Mouse (Mus musculus): Measurements from ENCODE around the gene Ifnar2. TPM values are rescaled to one million over a fixed set of nuclear protein-coding genes. Genes with fewer than 3 reads are reported as not detected.

Gene Ifnar2
- 44.2 and 50.3 TPM in 2 replicates for polyA plus RNA-seq (2015; fragmentation: Nextera tagmentation; extraction: Ambion mirVana)

DNA sequence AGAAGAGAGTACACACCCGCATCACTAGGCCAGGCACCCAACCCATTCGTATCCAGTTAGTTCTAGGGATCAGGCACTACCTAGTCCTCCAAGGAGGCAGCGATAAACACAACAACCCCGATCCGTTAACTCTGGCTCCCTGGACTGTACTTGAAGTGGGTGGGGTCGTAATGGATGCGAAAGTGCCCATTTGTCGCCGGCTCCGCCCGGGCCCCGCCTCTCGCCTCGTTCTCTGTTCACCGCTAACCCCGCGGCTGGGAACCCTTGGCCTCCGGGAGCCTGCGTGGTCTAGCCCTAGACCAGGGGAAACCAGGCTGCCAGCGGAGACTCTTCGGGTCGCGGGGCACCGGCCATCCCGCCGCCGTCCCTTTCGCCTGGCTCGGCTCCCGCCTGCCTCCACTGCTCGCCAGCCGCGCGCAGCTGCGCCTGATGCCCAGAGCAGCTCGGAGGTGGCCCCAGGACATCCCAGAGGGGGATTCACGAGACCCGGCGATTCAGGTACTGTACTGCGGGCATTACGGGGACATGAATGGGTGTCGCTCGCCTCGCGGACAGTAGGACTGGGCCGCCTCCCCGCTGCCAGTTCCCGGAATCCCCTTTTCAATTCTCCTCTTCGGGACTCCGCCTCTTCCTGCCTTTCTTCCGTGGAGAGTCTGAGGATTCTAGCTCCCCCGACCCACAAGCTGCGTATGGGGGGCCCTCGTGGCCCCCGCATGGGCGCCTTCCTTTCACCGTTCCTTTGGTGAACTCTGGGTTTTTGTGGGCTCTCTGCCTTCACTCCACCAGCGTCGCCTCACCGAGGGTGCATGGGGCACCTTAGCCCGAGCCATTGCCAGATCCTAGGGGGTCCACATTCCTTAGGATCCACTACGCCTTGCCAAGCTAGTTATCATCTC, at the start of gene Ifnar2:
Gene Ifnar2 (plus strand): TSS at position 207 of the 896 bp plus-strand sequence.
- peak within 1 kb of the TSS; percentile 93 for H3K27ac ChIP-seq (ENCODE audit: low read length)
- WGBS: under 1% methylated on average over 62 of the region's 62 CpGs
- H3K4me1 ChIP-seq (replicated peaks; ENCODE audit: control insufficient read depth, insufficient read depth, low read length): peaks cover 9% of the 10 kb centered on the region
- peak; percentile 92 for ATAC-seq
- no peaks in the 10 kb centered on the region for H3K27me3 ChIP-seq (replicated peaks; ENCODE audit: control insufficient read depth, insufficient read depth, low read length)
- peak within 1 kb of the TSS; percentile 96 for H3K9ac ChIP-seq (replicated peaks; ENCODE audit: low read depth, low read length)
- peak within 1 kb of the TSS; percentile 58 for H3K4me2 ChIP-seq (ENCODE audit: low read length)
- no peaks in the 10 kb centered on the region for H3K9me3 ChIP-seq (ENCODE audit: control insufficient read depth, low read length)
- no peaks in the 10 kb centered on the region for H3K36me3 ChIP-seq (ENCODE audit: control insufficient read depth, insufficient read depth)
- H3K4me3 ChIP-seq (replicated peaks; ENCODE audit: low read length): peak within 1 kb of the TSS; percentile 80

DNA sequence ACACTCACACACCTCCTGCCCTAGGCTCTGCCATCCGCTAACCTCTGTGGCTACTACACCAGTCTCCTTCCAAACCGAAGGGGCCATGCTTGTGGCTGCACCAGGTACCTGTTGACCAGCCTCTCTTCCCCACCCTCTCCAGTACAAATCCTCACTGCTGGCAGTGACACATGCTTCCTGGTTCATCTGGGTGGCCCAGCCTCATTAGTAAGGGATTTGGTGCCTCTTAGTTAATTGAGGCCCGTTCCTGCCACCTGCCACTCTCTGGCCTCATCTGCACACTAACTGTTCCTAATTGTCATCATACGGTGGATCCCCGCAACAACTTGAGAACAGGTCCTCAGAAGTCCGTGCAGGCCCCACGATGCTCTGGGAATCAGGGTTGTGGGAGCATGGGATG, 45.0 kb upstream of the Ifnar2 start:
- H3K27me3 ChIP-seq (replicated peaks; ENCODE audit: control insufficient read depth, insufficient read depth, low read length): peaks cover 6% of the 10 kb centered on the region; the same call in 1 of the 2 replicates
- 26% methylated on average over 7 of the region's 7 CpGs for whole genome bisulfite sequencing
- no peak overlapping the region for H3K4me2 ChIP-seq (ENCODE audit: low read length)
- H3K4me1 ChIP-seq (replicated peaks; ENCODE audit: control insufficient read depth, insufficient read depth, low read length): peaks cover 2% of the 10 kb centered on the region; the same call in 1 of the 2 replicates
- no peak for ATAC-seq
- no peaks in the 10 kb centered on the region for H3K9me3 ChIP-seq (ENCODE audit: control insufficient read depth, low read length)
- H3K27ac ChIP-seq (ENCODE audit: low read length): no peak overlapping the region
- H3K9ac ChIP-seq (replicated peaks; ENCODE audit: low read depth, low read length): no peak overlapping the region
- no peaks in the 10 kb centered on the region for H3K36me3 ChIP-seq (ENCODE audit: control insufficient read depth, insufficient read depth)
- no peak overlapping the region for H3K4me3 ChIP-seq (replicated peaks; ENCODE audit: low read length)

DNA sequence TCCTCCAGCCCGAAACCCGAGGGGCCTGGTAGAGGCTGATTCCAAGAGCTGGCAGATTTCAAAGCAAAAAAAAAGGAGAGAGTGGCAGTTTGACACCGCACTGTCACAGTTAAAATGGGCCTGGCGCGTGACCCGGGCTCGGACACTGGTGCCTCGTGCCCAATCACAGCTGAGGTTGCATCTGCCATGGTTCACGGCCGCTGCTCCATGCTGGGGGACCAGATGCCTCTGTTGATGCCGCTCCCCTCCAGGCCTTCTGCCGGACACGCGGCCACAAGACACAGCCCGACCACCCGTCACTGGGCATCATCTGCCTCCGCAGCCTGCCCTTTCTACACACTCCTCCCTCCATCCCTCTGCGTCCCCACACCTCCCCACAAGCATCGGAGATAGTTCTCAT, 43.7 kb upstream of the Ifnar2 start:
- Histone ChIP-seq H3K27ac (ENCODE audit: low read length) (no peak overlapping the region), H3K4me2 (ENCODE audit: low read length) (no peak overlapping the region), H3K4me3 (replicated peaks; ENCODE audit: low read length) (no peak overlapping the region), H3K9ac (replicated peaks; ENCODE audit: low read depth, low read length) (no peak overlapping the region), H3K36me3 (ENCODE audit: control insufficient read depth, insufficient read depth) (no peaks in the 10 kb centered on the region), H3K27me3 (replicated peaks; ENCODE audit: control insufficient read depth, insufficient read depth, low read length) (0 out of 2 replicates have a peak, but pooled peaks cover 6% of the 10 kb centered on the region), H3K9me3 (ENCODE audit: control insufficient read depth, low read length) (no peaks in the 10 kb centered on the region), H3K4me1 (replicated peaks; ENCODE audit: control insufficient read depth, insufficient read depth, low read length) (peaks cover 2% of the 10 kb centered on the region; the same call in 1 of the 2 replicates)
- ATAC-seq: no peak
- 82% methylated on average over 19 of the region's 19 CpGs for WGBS

DNA sequence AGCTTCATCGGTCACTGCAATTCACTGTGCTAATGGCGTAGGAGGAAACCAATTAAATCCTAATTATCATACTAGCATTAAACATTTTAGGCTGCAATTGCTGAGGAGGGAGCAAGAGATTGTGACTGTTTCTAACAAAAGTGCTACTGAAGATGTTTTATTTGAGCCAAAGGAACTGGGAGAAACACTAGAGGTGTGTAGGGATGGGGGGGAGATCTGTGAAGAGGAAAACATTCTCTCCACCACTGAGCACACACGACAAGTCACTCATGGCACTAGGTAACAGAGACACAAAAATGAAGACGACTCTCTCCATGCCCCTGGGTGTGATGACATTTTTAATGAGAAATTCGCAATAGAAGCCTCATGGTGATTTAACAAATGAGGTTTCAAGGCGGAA, 42.1 kb upstream of the Ifnar2 start:
- no peak for ATAC-seq
- H3K27ac ChIP-seq (ENCODE audit: low read length): no peak overlapping the region
- H3K9ac ChIP-seq (replicated peaks; ENCODE audit: low read depth, low read length): no peak overlapping the region
- WGBS: 56% methylated on average over 6 of the region's 6 CpGs
- H3K4me1 ChIP-seq (replicated peaks; ENCODE audit: control insufficient read depth, insufficient read depth, low read length): peaks cover 2% of the 10 kb centered on the region; the same call in 1 of the 2 replicates
- no peaks in the 10 kb centered on the region for H3K36me3 ChIP-seq (ENCODE audit: control insufficient read depth, insufficient read depth)
- H3K27me3 ChIP-seq (replicated peaks; ENCODE audit: control insufficient read depth, insufficient read depth, low read length): 0 out of 2 replicates have a peak, but pooled peaks cover 1% of the 10 kb centered on the region
- H3K9me3 ChIP-seq (ENCODE audit: control insufficient read depth, low read length): no peaks in the 10 kb centered on the region
- H3K4me3 ChIP-seq (replicated peaks; ENCODE audit: low read length): no peak overlapping the region
- no peak overlapping the region for H3K4me2 ChIP-seq (ENCODE audit: low read length)

DNA sequence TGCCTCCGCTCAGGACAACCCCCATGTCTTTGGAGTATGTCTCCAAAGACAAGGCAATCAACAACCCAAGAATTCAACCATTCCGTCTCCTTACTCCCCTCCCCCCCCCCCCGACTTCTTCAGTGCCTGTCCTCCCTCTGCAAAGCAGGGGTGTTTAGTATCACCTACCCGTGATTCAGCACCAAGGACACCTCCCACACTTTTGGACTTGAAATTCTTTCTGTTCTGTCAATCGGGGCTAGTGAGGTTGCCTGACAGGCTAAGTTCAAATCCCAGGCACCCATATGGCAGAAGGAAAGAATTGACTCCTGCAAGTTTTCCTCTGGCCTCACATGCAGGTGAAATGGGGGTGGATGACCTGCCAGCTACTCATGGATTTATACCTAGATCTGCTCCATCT, 41.4 kb upstream of the Ifnar2 start:
- Histone ChIP-seq H3K9ac (replicated peaks; ENCODE audit: low read depth, low read length) (no peak overlapping the region), H3K4me3 (replicated peaks; ENCODE audit: low read length) (no peak overlapping the region), H3K4me2 (ENCODE audit: low read length) (no peak overlapping the region), H3K27ac (ENCODE audit: low read length) (no peak overlapping the region), H3K9me3 (ENCODE audit: control insufficient read depth, low read length) (no peaks in the 10 kb centered on the region), H3K4me1 (replicated peaks; ENCODE audit: control insufficient read depth, insufficient read depth, low read length) (peaks cover 2% of the 10 kb centered on the region; the same call in 1 of the 2 replicates), H3K36me3 (ENCODE audit: control insufficient read depth, insufficient read depth) (no peaks in the 10 kb centered on the region), H3K27me3 (replicated peaks; ENCODE audit: control insufficient read depth, insufficient read depth, low read length) (no peaks in the 10 kb centered on the region)
- WGBS: 43% methylated on average over 5 of the region's 5 CpGs
- ATAC-seq: no peak

DNA sequence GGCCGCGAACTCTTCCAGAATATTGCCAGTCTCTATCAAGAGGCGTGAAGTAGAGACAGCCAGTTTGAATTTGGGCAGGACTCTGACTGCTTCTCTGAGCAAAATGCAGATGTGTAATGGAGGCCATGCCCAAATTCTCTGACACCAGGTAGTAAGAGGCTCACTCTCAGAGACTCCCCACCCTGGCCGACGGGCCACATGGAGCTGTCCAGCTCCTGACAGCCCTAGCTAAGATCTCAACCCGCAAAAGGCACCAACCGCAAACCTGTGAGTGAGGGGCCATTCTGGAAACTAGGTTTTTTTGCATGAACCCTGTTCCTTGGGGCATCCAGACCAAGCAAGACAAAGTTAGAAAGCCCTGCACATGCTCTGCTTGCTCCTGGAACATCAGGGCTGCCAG, 39.7 kb upstream of the Ifnar2 start:
- Histone ChIP-seq H3K27ac (ENCODE audit: low read length) (no peak overlapping the region), H3K4me3 (replicated peaks; ENCODE audit: low read length) (no peak overlapping the region), H3K9ac (replicated peaks; ENCODE audit: low read depth, low read length) (no peak overlapping the region), H3K4me2 (ENCODE audit: low read length) (no peak overlapping the region), H3K4me1 (replicated peaks; ENCODE audit: control insufficient read depth, insufficient read depth, low read length) (no peaks in the 10 kb centered on the region), H3K36me3 (ENCODE audit: control insufficient read depth, insufficient read depth) (no peaks in the 10 kb centered on the region), H3K9me3 (ENCODE audit: control insufficient read depth, low read length) (no peaks in the 10 kb centered on the region), H3K27me3 (replicated peaks; ENCODE audit: control insufficient read depth, insufficient read depth, low read length) (no peaks in the 10 kb centered on the region)
- 68% methylated on average over 7 of the region's 7 CpGs for WGBS
- no peak for ATAC-seq

DNA sequence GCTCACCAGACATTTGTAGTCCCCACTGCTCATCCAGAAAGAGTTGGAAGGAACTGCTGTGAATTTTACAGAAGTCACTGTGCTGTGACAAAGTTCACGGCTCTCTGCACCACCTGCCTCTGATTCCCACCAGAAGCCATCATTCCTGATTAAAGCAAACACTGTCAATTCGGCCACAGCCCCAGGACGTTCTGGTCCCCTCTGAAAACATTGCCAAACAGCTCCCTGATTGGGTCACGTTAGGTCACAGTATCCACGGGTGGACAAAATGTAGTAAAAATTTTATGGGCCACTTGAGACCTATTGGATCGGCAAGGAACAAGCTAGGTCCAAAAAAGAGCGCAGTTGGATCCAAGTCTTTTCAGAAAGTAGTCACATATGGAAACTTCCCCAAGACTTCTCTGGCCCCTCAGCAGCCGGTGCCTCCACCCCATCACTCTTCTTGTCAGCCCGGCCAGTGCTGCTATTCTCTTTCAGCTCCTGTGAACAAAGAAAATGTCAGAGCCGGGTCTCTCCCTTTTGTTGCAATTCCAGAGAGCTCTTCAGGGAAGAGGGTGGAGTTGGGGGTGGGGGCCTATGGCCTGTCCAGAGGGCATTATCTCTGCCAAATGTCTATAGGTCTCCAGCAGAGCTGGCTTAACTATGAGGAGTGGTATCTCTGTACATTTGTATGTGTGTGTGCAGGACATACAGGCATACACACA, 38.2 kb upstream of the Ifnar2 start:
- Histone ChIP-seq H3K4me3 (replicated peaks; ENCODE audit: low read length) (no peak overlapping the region), H3K27me3 (replicated peaks; ENCODE audit: control insufficient read depth, insufficient read depth, low read length) (no peaks in the 10 kb centered on the region), H3K27ac (ENCODE audit: low read length) (no peak overlapping the region), H3K9ac (replicated peaks; ENCODE audit: low read depth, low read length) (no peak overlapping the region), H3K4me1 (replicated peaks; ENCODE audit: control insufficient read depth, insufficient read depth, low read length) (no peaks in the 10 kb centered on the region), H3K9me3 (ENCODE audit: control insufficient read depth, low read length) (no peaks in the 10 kb centered on the region), H3K36me3 (ENCODE audit: control insufficient read depth, insufficient read depth) (no peaks in the 10 kb centered on the region), H3K4me2 (ENCODE audit: low read length) (no peak overlapping the region)
- no peak for ATAC-seq
- WGBS: 10% methylated on average over 10 of the region's 10 CpGs

DNA sequence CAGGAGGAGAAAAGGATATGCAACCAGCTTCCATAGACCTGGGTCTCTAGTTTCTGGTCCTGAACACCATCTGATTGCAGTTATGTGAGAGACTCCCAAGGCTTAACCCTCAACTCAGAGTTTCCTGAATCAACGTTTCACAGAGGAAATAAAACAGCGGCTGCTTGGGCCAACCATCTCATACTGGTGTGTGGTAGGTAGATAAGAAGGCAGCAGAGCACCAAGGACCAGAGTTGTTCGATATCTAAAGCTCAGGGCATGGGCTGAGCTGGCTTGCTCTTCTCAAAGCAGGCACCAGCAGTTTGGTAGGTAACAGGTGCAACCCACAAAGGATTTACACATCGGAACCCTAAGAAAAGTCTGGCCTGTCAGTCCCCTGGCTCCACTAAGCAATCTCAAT, 35.8 kb upstream of the Ifnar2 start:
- no peaks in the 10 kb centered on the region for H3K27me3 ChIP-seq (replicated peaks; ENCODE audit: control insufficient read depth, insufficient read depth, low read length)
- no peak overlapping the region for H3K4me3 ChIP-seq (replicated peaks; ENCODE audit: low read length)
- no peaks in the 10 kb centered on the region for H3K4me1 ChIP-seq (replicated peaks; ENCODE audit: control insufficient read depth, insufficient read depth, low read length)
- H3K27ac ChIP-seq (ENCODE audit: low read length): no peak overlapping the region
- no peak for ATAC-seq
- H3K9me3 ChIP-seq (ENCODE audit: control insufficient read depth, low read length): no peaks in the 10 kb centered on the region
- H3K9ac ChIP-seq (replicated peaks; ENCODE audit: low read depth, low read length): no peak overlapping the region
- H3K4me2 ChIP-seq (ENCODE audit: low read length): no peak overlapping the region
- no peaks in the 10 kb centered on the region for H3K36me3 ChIP-seq (ENCODE audit: control insufficient read depth, insufficient read depth)
- 92% methylated on average over 4 of the region's 4 CpGs for WGBS

DNA sequence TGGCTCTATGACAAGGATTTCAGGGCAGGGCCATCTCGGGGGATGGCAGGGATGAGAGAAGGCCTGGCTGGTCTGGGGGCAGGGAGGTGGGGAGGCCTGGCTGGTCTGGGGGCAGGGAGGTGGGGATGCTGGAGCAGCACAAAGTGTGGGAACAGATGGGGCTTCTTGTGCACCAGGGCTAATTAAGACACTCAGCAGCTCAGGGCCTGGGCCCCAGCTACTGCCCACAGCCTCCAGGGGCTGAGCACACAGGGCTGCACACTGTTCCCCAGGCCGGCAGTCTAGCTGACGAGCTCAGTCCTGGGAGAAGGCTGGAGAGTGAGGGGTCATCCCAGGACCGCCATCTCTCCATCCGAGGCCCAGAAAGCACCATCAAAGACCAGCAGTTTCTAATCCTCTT, 35.1 kb upstream of the Ifnar2 start:
- Histone ChIP-seq H3K27me3 (replicated peaks; ENCODE audit: control insufficient read depth, insufficient read depth, low read length) (no peaks in the 10 kb centered on the region), H3K4me1 (replicated peaks; ENCODE audit: control insufficient read depth, insufficient read depth, low read length) (no peaks in the 10 kb centered on the region), H3K27ac (ENCODE audit: low read length) (no peak overlapping the region), H3K9me3 (ENCODE audit: control insufficient read depth, low read length) (no peaks in the 10 kb centered on the region), H3K4me2 (ENCODE audit: low read length) (no peak overlapping the region), H3K9ac (replicated peaks; ENCODE audit: low read depth, low read length) (no peak overlapping the region), H3K4me3 (replicated peaks; ENCODE audit: low read length) (no peak overlapping the region), H3K36me3 (ENCODE audit: control insufficient read depth, insufficient read depth) (no peaks in the 10 kb centered on the region)
- WGBS: 40% methylated on average over 5 of the region's 5 CpGs
- no peak for ATAC-seq

Measured in forebrain, embryonic 16.5 days (tissue).